Mouse (Mus musculus) testis, adult 2 months (tissue): ENCODE results near the gene Tmem248.

ENCODE experiments used
- CTCF ChIP-seq: fragments of 200-500 bp; IDR thresholded peaks from 2 replicates; pipeline ENCODE4 v1.5.1; 2012; ENCODE audit warnings: low read depth, mild to moderate bottlenecking, inconsistent platforms, low read length, moderate library complexity; ENCODE audit not compliant: control insufficient read depth, insufficient read depth, insufficient replicate concordance
- POLR2A ChIP-seq: fragments of 200-500 bp; IDR thresholded peaks from 2 replicates; pipeline ENCODE4 v1.6.1; 2012; ENCODE audit warnings: low read depth, mild to moderate bottlenecking, inconsistent platforms, low read length, moderate library complexity; ENCODE audit not compliant: control insufficient read depth

GRCm38 (mm10) chr5:130171956-130172601 is 44.8 kb upstream of the Tmem248 start:
- TF ChIP-seq CTCF (no peak), POLR2A (no peak)
